Mouse (Mus musculus) liver, embryonic 14.5 days (tissue): ENCODE results near the gene Slc12a3.

Experiments used
- CTCF ChIP-seq: IDR thresholded peaks from 2 replicates; pipeline ENCODE4 v1.5.1; 2016; ENCODE audit warnings: antibody characterized with exemption, low read depth, control low read depth
- EP300 ChIP-seq: IDR thresholded peaks from 2 replicates; pipeline ENCODE4 v1.6.1; 2016; ENCODE audit warnings: antibody characterized with exemption, low read depth

GRCm38 (mm10) chr8:94297101-94297500 is 31.9 kb upstream of the Slc12a3 start:
- TF ChIP-seq EP300 (no peak), CTCF (no peak)
